Mouse (Mus musculus) adrenal gland, postnatal 10 days (tissue): Measurements from ENCODE around the gene Gm42791. TPM values are rescaled to one million over a fixed set of nuclear protein-coding genes. Genes with fewer than 3 reads are reported as not detected.

Source experiments
- DNase-seq: peaks from one replicate; pipeline ENCODE4 v3.0.0; 2021; ENCODE audit warnings: mixed read lengths
- total RNA-seq, 2 experiments: library from RNA; stranded (reverse); gene quantifications; 2 replicates each; pipeline ENCODE4 v1.2.3; 2021

Gm42791 gene
- total RNA-seq, 2 experiments from 2014 or later, result 3.6 to 4.7 TPM

DNA sequence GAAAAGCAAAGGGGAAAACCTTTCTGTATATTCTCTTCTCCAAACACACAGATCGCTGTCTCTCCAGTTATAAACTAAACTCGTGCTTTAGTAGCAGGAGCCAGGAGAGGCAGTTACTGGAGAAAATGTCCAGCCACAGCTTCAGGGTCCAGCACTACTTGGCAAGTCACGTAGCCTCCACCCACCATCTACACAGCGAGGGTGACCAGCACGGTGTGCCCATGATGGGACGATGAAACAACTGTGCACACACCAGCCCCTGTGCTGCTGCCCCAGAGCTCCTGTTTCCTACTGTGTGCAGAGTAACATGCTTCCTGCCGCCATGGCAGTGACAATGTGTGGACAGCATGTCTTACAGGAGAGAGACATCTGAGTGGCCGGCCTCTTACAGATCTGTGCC is 121.8 kb downstream of the Gm42791 start:
- no peak for DNase-seq

DNA sequence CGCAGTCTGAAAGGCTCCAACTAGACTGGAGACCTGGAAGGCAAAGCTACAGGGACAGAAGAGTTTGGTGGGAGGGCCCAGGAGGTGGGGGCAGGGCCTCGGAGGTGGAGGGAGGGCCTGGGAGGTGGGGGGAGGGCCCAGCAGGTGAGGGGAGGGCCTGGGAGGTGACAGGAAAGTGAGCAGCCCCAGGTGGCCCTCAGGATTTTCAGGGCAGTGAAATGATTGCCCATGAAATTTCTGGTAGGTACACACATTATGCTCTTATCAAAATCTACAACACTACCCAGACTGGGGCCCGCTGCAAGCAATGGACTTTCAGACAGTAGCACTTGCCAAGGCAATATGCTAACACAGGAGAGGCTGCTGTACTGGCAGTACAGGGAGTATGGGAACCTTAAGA is 125.4 kb downstream of the Gm42791 start:
- no peak for DNase-seq

DNA sequence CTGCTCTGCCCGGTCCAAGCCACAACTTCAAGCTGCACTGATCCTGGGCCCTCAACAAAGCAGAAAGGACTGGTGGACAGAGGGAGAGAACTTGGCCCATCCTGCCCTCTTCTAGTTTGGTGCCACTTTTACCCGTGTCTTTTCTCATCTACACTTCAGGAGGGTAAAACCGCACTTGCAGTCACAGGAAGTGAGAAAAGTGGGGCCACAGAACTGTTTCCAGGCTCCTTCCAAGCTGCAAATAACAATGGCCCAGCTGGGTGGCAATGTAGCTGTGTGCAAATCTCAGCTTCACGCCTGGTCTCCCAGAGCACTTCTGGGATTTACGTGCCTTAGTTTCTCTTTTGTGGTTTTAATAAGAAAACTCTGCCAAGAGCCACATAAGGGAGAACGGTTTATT is 127.2 kb downstream of the Gm42791 start:
- no peak for DNase-seq

DNA sequence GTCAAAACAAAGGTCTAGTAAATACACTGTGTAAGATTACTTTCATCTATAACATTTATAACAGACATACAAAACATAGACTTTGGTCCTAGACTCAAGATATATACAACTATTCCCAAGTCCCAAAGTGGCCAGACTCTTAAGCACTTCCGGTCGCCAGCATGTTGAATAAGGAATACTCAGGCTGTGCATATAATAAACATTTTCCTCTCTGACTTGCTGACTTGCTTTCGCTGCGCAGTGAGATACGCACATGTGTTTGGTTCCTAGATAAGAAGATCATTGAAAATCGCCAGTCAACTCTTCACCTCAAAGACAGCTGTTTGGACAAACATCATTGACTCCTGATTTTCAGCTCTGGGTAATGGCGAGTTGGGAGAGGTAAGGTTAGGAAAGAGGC is 127.8 kb downstream of the Gm42791 start:
- DNase-seq, result no peak

DNA sequence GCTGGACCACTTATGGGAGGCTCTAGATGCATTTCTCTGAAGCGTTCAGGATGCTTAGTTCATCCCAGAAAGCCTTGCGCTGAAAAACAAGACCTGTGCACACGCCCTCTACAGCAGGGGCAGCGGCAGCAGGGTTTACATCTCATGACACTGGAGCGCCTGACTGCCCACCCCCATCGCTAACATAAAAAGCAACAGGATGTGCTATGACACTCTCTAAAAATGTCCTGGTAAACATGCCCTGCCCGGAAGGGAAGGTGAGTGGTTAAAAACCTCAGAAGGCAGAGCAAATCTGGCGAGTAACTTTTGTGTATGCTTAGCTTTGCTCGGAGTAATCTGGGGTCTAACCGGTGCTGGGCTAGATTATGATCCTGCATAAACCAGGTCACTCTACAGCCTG is 128.4 kb downstream of the Gm42791 start:
- no peak for DNase-seq

DNA sequence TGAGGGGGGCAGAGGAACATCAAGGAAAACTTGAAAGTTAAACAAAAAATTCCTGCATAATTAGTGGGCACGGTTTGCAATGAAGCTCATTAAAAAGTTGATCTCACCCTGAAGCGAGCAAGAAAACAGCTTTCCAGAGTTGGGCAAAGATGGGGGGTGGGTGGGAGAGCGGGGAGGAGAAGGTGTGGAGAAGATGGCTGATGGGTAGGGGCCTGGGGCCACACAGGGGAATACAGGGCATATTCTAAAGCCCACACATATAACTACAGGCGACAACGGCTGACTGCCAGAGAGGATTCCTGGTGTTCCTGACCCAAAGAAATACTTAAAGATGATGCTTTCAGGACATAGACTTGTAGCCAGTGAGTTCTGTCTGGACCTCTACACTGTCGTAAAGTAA is 131.5 kb downstream of the Gm42791 start:
- no peak for DNase-seq

DNA sequence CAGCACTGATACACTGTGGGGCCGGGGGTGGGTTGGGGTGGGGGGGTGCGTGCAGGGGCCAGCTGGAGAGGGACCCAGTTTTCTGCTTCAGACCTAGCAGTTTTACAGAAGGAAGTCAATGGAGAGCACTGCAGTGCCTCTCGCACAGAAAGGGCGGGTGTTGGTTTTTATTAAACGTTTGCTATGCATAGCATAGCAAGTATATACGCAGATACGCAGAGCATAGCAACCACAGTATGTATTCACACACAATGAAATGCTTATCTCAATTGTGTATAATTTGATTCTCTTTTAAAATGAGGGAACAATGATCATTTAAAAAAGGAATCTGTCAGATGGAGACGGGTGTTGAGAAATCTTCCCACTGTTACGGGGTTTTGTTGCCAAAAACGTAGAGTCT is 132.1 kb downstream of the Gm42791 start:
- DNase-seq, result no peak

DNA sequence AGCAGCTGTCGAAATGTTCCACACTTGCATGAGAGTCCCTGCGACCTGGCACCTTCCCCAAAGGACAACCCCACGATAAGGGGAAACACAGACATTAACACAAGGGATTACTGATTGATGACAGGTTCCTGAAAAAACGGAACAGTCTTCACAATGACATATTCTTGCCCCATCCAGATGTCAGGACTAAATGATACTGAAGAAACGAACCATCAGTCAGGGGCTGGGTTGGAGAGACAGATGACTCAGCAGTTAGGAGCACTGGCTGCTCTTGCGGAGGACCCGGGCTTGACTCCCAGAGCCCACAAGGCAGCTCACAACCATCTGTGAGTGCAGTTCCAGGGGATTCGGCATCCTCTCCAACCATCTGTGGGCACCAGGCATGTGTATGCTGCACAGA is 132.8 kb downstream of the Gm42791 start:
- DNase-seq, result no peak

DNA sequence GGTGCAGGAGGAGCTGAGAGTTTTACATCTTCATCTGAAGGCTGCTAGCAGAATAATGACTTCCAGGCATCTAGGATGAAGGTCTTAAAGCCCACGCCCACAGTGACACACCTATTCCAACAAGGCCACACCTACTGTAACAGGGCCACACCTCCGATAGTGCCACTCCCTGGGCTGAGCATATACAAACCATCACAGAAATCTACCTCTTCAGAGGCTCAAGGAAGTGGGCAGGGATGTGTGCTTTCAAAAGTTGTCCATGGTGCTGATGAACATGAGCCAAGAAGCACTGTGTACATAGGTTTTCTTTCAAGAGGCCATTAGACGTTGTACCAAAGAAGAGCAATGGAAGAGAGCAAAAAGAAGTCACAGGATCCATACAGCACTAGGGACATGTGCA is 137.4 kb downstream of the Gm42791 start:
- no peak for DNase-seq

DNA sequence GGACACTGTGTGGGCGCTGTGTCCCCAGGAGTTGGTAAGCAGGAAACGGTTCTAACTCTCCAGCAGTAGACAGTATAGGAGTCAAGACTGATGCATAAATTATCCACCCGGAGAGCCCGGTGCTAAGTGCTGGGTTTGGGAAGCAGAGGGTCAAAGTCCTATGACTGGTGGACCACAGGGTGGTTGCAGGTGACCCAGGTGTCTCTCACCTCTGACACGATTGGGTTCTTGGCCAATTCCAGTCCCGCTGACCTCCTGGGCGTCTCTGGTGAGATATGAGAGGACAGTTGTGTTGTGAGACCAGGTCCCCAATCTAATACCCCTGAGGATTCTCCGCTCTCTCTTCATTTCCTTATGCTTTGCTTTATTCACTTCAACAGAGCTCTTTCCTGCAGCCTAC is 139.9 kb downstream of the Gm42791 start:
- no peak for DNase-seq

DNA sequence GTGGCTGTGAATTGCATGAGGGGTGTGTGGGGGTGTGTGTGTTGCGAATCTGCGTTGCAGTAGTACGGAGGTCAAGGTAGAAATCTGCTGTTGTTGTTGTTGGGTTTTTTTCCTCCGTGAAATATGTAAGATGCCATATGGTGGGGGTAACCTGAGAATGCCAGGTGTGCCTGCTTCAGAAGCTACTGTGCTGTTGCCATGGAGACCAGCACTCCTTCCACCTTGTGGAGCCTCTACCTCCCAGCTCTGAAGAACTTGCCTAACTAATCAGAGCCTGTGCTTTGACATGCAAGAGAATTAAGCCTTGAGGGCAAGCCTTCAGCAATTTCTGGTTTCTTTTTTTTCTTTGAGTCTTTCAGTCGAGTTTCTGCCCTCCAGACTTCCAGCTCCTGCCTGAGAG is 140.8 kb downstream of the Gm42791 start:
- DNase-seq, result no peak

DNA sequence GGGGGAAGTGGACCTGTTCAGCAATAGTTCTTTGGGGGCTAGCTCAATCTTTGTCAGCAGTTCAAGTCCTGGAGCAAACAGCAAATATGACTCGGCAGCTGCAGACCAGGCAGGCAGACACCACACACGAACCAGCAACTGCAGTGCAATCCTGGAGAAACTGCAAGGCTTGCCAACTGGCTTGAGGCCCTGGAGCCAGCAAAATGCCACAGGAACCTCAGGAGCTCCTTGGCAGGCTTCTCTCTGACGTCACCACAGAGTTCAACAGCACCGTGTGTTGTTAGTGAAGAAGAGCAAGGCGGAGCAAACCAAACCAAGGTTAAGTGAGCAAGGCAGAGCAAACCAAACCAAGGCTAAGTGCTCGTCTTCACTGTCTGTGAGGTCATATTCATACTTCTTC is 145.4 kb downstream of the Gm42791 start:
- peak; percentile 9 for DNase-seq

DNA sequence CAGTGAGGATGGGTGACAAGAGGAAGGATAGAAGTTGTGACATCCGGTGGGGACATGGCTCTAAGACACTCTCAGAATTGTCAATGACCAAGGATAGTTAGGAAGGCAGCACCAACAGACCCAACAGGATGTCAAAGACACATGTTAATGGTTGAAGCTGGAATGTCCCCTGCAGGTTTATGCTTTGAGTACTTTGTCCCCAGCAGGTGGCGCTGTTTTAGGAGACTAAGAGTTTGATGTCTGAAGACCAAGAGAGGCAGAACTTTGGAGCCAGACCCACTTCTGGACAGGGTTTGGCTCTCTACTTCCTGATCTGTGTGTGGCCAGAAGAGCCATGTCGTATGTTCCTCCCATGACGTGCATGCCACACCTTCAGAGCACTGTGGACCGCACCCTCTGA is 147.9 kb downstream of the Gm42791 start:
- DNase-seq, result no peak

Other genes starting within 250 kb of the Gm42791 start
- gene Katnal1, start 65.8 kb downstream of the Gm42791 start, total RNA-seq, result 10 to 100 TPM in 1 of 2 experiments, 1 to 10 TPM in 1; 5.5 to 12.2 TPM
- gene Uspl1, start 189.2 kb upstream of the Gm42791 start, total RNA-seq, result 10 to 100 TPM; 29.1 to 30.9 TPM
- gene Hmgb1, start 189.3 kb upstream of the Gm42791 start, total RNA-seq, result 100 to 1,000 TPM; 186 to 230 TPM